Mouse (Mus musculus) skeletal muscle tissue, postnatal 0 days (tissue): ENCODE data around the gene Trim42. TPM values are rescaled to one million over a fixed set of nuclear protein-coding genes. Genes with fewer than 3 reads are reported as not detected.

ENCODE experiments used
- polyA plus RNA-seq: library from polyadenylated mRNA; unstranded; fragments of >200 nt; fragmentation: Nextera tagmentation; extraction: Ambion mirVana; gene quantifications from 2 replicates; pipeline ENCODE4 v1.2.1, GENCODE M21; 2015

Trim42 gene
- polyA plus RNA-seq: not detected in 2 replicates

DNA sequence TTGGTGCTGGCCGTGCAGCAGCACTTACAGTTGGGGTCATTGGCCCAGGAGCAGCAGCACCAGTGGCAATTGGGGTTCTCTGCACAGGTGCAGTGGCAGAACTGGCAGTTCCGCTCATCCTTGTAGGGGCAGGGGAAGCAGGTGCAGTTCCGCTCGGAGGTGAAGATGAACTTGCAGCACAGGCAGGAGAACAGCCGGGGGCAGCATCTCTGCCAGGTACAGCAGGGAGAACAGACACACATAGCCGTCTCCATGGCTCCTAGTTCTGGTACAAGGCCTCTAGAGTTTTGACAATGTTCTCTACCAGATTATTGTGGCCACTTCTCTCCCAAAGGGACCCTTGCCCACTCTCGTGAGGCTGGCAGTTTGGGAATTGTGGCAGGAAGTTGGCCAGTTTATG is at the start of gene Trim42:
TSS of gene Trim42 (minus strand) at position 368 of the 400 bp plus-strand sequence.

